8 mouse cellular contexts compared by ENCODE assay signal in genomic region chr11:3774463-3775262, GRCm38 (mm10).
DNase-seq lines count a peak whose midpoint lies in the region; ATAC-seq and TF ChIP-seq lines count a peak whose summit lies in the region.

No protein-coding gene starts in this region.

- TF ChIP-seq POLR2A in heart, adult 2 months (IDR thresholded peaks at IDR 0.05; ENCODE audit: insufficient read depth, low read depth, low read length), result no peak

- intact Hi-C loops in heart, adult 2 months (cut with DNase I), result no loop called here

- H3K79me2 ChIP-seq in heart, adult 2 months (replicated peaks; ENCODE audit: control insufficient read depth, insufficient read depth, low read length), result no peaks in the 10 kb centered on the region; the same call in 1 of the 2 replicates

- H3K27ac ChIP-seq in heart, embryonic 14.5 days (replicated peaks in 1 of 2; ENCODE audit: control insufficient read depth in 1 of 2, insufficient read depth in 1 of 2, low read depth in 2 of 2, low read length in 2 of 2), result no peak overlapping the region
- H3K27ac ChIP-seq in heart, adult 2 months, result no peak overlapping the region
- peak overlapping the region; percentile 76 for H3K27ac ChIP-seq in hindbrain, embryonic 12.5 days
- no peak overlapping the region for H3K27ac ChIP-seq in liver, postnatal 0 days (ENCODE audit: low read depth)

- H3K9ac ChIP-seq in heart, embryonic 14.5 days (ENCODE audit: low read length), result no peak overlapping the region
- no peak overlapping the region for H3K9ac ChIP-seq in heart, adult 2 months (ENCODE audit: low read depth, low read length)
- H3K9ac ChIP-seq in hindbrain, embryonic 12.5 days, result peak overlapping the region; percentile 74
- no peak overlapping the region for H3K9ac ChIP-seq in liver, postnatal 0 days (replicated peaks)

- TF ChIP-seq CTCF in heart, adult 2 months (IDR thresholded peaks at IDR 0.05), result no peak
- TF ChIP-seq CTCF in liver, postnatal 0 days (IDR thresholded peaks at IDR 0.05; ENCODE audit: low read depth), result no peak

- H3K36me3 ChIP-seq in heart, embryonic 14.5 days (ENCODE audit: control insufficient read depth, insufficient read depth, low read length), result no peaks in the 10 kb centered on the region
- no peaks in the 10 kb centered on the region for H3K36me3 ChIP-seq in heart, adult 2 months (ENCODE audit: control insufficient read depth, insufficient read depth, low read length)
- no peaks in the 10 kb centered on the region for H3K36me3 ChIP-seq in hindbrain, embryonic 12.5 days
- no peaks in the 10 kb centered on the region for H3K36me3 ChIP-seq in liver, postnatal 0 days (replicated peaks; ENCODE audit: insufficient read depth, low read length)

- peaks cover 53% of the 10 kb centered on the region for H3K27me3 ChIP-seq in heart, embryonic 14.5 days (ENCODE audit: control insufficient read depth, insufficient read depth, low read length)
- H3K27me3 ChIP-seq in heart, adult 2 months (ENCODE audit: control insufficient read depth, insufficient read depth, low read length), result peaks cover 5% of the 10 kb centered on the region; the same call in 1 of the 2 replicates
- H3K27me3 ChIP-seq in hindbrain, embryonic 12.5 days, result peaks cover 34% of the 10 kb centered on the region
- peaks cover 35% of the 10 kb centered on the region for H3K27me3 ChIP-seq in liver, postnatal 0 days (ENCODE audit: insufficient read depth, low read length)

- WGBS in heart, embryonic 14.5 days, result 3% methylated on average over 43 of the region's 56 CpGs
- WGBS in heart, adult 2 months, result 3% methylated on average over 45 of the region's 56 CpGs
- WGBS in hindbrain, embryonic 12.5 days, result 2% methylated on average over 48 of the region's 56 CpGs
- 2% methylated on average over 54 of the region's 56 CpGs for WGBS in liver, postnatal 0 days (ENCODE audit: insufficient replicate concordance)

- no peaks in the 10 kb centered on the region for H3K4me1 ChIP-seq in heart, embryonic 14.5 days (ENCODE audit: control insufficient read depth in 2 of 2, insufficient read depth in 2 of 2, low read length in 2 of 2)
- H3K4me1 ChIP-seq in heart, adult 2 months (ENCODE audit: control insufficient read depth, insufficient read depth, low read length), result no peaks in the 10 kb centered on the region
- peaks cover 19% of the 10 kb centered on the region for H3K4me1 ChIP-seq in hindbrain, embryonic 12.5 days
- 0 out of 2 replicates have a peak, but pooled peaks cover 2% of the 10 kb centered on the region for H3K4me1 ChIP-seq in liver, postnatal 0 days (ENCODE audit: insufficient read depth)

- H3K4me2 ChIP-seq in heart, embryonic 14.5 days (ENCODE audit: low read length), result peak overlapping the region; percentile 57
- peak overlapping the region; percentile 82 for H3K4me2 ChIP-seq in hindbrain, embryonic 12.5 days (replicated peaks)
- no peak overlapping the region for H3K4me2 ChIP-seq in liver, postnatal 0 days (ENCODE audit: low read depth, low read length)

- no peak for DNase-seq in heart, adult 2 months
- DNase-seq in R1 (ENCODE audit: low read depth, low spot score), result peak; percentile 30
- DNase-seq in embryo, embryonic 11 days, result peak; percentile 65
- peak; percentile 30 for DNase-seq in liver, postnatal 0 days
- DNase-seq in ovary, postnatal 36 days (ENCODE audit: low spot score), result peak; percentile 56
- DNase-seq in frontal cortex, postnatal 25 days (ENCODE audit: low spot score in 2 of 2), result no peak

- 0 out of 2 replicates have a peak, but pooled peaks have one; percentile 26 for ATAC-seq in heart, embryonic 14.5 days (ENCODE audit: insufficient number of reproducible peaks, insufficient read depth, low FRiP score, low read depth)
- peak; percentile 77 for ATAC-seq in hindbrain, embryonic 12.5 days (ENCODE audit: low FRiP score)
- no peak for ATAC-seq in liver, postnatal 0 days

- H3K9me3 ChIP-seq in heart, embryonic 14.5 days (ENCODE audit: control insufficient read depth, low read length), result no peaks in the 10 kb centered on the region
- no peaks in the 10 kb centered on the region for H3K9me3 ChIP-seq in hindbrain, embryonic 12.5 days (replicated peaks)
- no peaks in the 10 kb centered on the region for H3K9me3 ChIP-seq in liver, postnatal 0 days (ENCODE audit: low read length)

- H3K4me3 ChIP-seq in heart, embryonic 14.5 days (ENCODE audit: control insufficient read depth in 1 of 2, insufficient read depth in 1 of 2, low read depth in 1 of 2, low read length in 2 of 2), result peak overlapping the region; percentile 6 to 29; a peak in 3 of 4 replicates
- no peak overlapping the region for H3K4me3 ChIP-seq in heart, adult 2 months
- H3K4me3 ChIP-seq in hindbrain, embryonic 12.5 days, result peak overlapping the region; percentile 51
- H3K4me3 ChIP-seq in liver, postnatal 0 days (ENCODE audit: low read depth, low read length), result no peak overlapping the region

- no peak for TF ChIP-seq EP300 in heart, adult 2 months (IDR thresholded peaks at IDR 0.05; ENCODE audit: insufficient read depth, low read depth, low read length)
- no peak for TF ChIP-seq EP300 in liver, postnatal 0 days (IDR thresholded peaks at IDR 0.05; ENCODE audit: low read depth)

Comparison
In these comparisons a context has a peak if more than half of its experiments do, and no peak if none do; other contexts are left out.
1. H3K4me3 ChIP-seq: peak in heart, embryonic 14.5 days (2 of 2) and hindbrain, embryonic 12.5 days (single experiment); none in heart, adult 2 months (single experiment) and liver, postnatal 0 days (single experiment).
2. DNase-seq: peak in R1 (single experiment), embryo, embryonic 11 days (single experiment), liver, postnatal 0 days (single experiment) and ovary, postnatal 36 days (single experiment); none in heart, adult 2 months (0 of 2) and frontal cortex, postnatal 25 days (0 of 2).